Mouse (Mus musculus): ENCODE measurements around the gene Stx1a. TPM values are rescaled to one million over a fixed set of nuclear protein-coding genes. Genes with fewer than 3 reads are reported as not detected.

Gene Stx1a
- polyA plus RNA-seq, 1 experiment from 2014 or later: 12.3 TPM

GRCm38 (mm10) chr5:134986298-134987268 is 36.7 kb upstream of the Stx1a start:
- H3K4me2 ChIP-seq: peak overlapping the region; percentile 57
- ATAC-seq (ENCODE audit: insufficient read depth, low FRiP score, low read depth): no peak
- peaks cover 34% of the 10 kb centered on the region for H3K27me3 ChIP-seq (replicated peaks)
- H3K9ac ChIP-seq: peak overlapping the region; percentile 17; the same call in 1 of the 2 replicates
- H3K36me3 ChIP-seq: no peaks in the 10 kb centered on the region
- peak overlapping the region; percentile 42 for H3K4me3 ChIP-seq (replicated peaks)
- H3K27ac ChIP-seq: peak overlapping the region; percentile 84
- 4% methylated on average over 79 of the region's 79 CpGs for WGBS
- H3K9me3 ChIP-seq: no peaks in the 10 kb centered on the region
- peaks cover 20% of the 10 kb centered on the region for H3K4me1 ChIP-seq

GRCm38 (mm10) chr5:134989166-134989565 is 34.1 kb upstream of the Stx1a start:
- Histone ChIP-seq H3K4me2 (peak overlapping the region; percentile 15), H3K27me3 (replicated peaks) (peaks cover 34% of the 10 kb centered on the region), H3K9ac (no peak overlapping the region), H3K27ac (no peak overlapping the region), H3K4me3 (replicated peaks) (peak overlapping the region; percentile 3; the same call in 1 of the 2 replicates), H3K9me3 (no peaks in the 10 kb centered on the region), H3K36me3 (no peaks in the 10 kb centered on the region), H3K4me1 (peaks cover 20% of the 10 kb centered on the region)
- 45% methylated on average over 11 of the region's 11 CpGs for WGBS
- ATAC-seq (ENCODE audit: insufficient read depth, low FRiP score, low read depth): no peak

- Histone ChIP-seq H3K4me3 (replicated peaks) (no peak overlapping the region), H3K9me3 (no peaks in the 10 kb centered on the region), H3K9ac (no peak overlapping the region), H3K27ac (no peak overlapping the region), H3K4me1 (peaks cover 18% of the 10 kb centered on the region), H3K27me3 (replicated peaks) (peaks cover 32% of the 10 kb centered on the region), H3K36me3 (no peaks in the 10 kb centered on the region), H3K4me2 (no peak overlapping the region)
- ATAC-seq (ENCODE audit: insufficient read depth, low FRiP score, low read depth): no peak
- WGBS: 54% methylated on average over 6 of the region's 6 CpGs
These were observed 33.5 kb upstream of the Stx1a start for GRCm38 (mm10) chr5:134989741-134990140.

- Histone ChIP-seq H3K27me3 (replicated peaks) (peaks cover 5% of the 10 kb centered on the region), H3K4me2 (no peak overlapping the region), H3K4me1 (no peaks in the 10 kb centered on the region), H3K9me3 (no peaks in the 10 kb centered on the region), H3K27ac (peak overlapping the region; percentile 50; the same call in 1 of the 2 replicates), H3K4me3 (replicated peaks) (no peak overlapping the region), H3K9ac (no peak overlapping the region), H3K36me3 (no peaks in the 10 kb centered on the region)
- 81% methylated on average over 5 of the region's 5 CpGs for WGBS
- peak; percentile 51; the same call in 1 of the 2 replicates for ATAC-seq (ENCODE audit: insufficient read depth, low FRiP score, low read depth)
These were observed 30.7 kb upstream of the Stx1a start for GRCm38 (mm10) chr5:134992566-134992965.

GRCm38 (mm10) chr5:134998359-134998758 is 24.9 kb upstream of the Stx1a start:
- Histone ChIP-seq H3K9ac (no peak overlapping the region), H3K4me2 (no peak overlapping the region), H3K27ac (no peak overlapping the region), H3K9me3 (no peaks in the 10 kb centered on the region), H3K36me3 (no peaks in the 10 kb centered on the region), H3K4me1 (peaks cover 20% of the 10 kb centered on the region; the same call in 1 of the 2 replicates), H3K4me3 (replicated peaks) (no peak overlapping the region), H3K27me3 (replicated peaks) (no peaks in the 10 kb centered on the region)
- no peak for ATAC-seq (ENCODE audit: insufficient read depth, low FRiP score, low read depth)
- 49% methylated on average over 6 of the region's 6 CpGs for WGBS

- no peak overlapping the region for H3K27ac ChIP-seq
- H3K4me2 ChIP-seq: no peak overlapping the region
- no peaks in the 10 kb centered on the region for H3K9me3 ChIP-seq
- 95% methylated on average over 4 of the region's 4 CpGs for WGBS
- ATAC-seq (ENCODE audit: insufficient read depth, low FRiP score, low read depth): no peak
- no peaks in the 10 kb centered on the region for H3K27me3 ChIP-seq (replicated peaks)
- no peak overlapping the region for H3K4me3 ChIP-seq (replicated peaks)
- no peak overlapping the region for H3K9ac ChIP-seq
- no peaks in the 10 kb centered on the region for H3K36me3 ChIP-seq
- peaks cover 20% of the 10 kb centered on the region; the same call in 1 of the 2 replicates for H3K4me1 ChIP-seq
These were observed 23.5 kb upstream of the Stx1a start for GRCm38 (mm10) chr5:134999797-135000196.

GRCm38 (mm10) chr5:135000751-135001150 is 22.5 kb upstream of the Stx1a start:
- Histone ChIP-seq H3K4me1 (peaks cover 20% of the 10 kb centered on the region; the same call in 1 of the 2 replicates), H3K27me3 (replicated peaks) (no peaks in the 10 kb centered on the region), H3K36me3 (no peaks in the 10 kb centered on the region), H3K9me3 (no peaks in the 10 kb centered on the region), H3K27ac (peak overlapping the region; percentile 83), H3K4me3 (replicated peaks) (no peak overlapping the region), H3K9ac (no peak overlapping the region), H3K4me2 (peak overlapping the region; percentile 8; the same call in 1 of the 2 replicates)
- ATAC-seq (ENCODE audit: insufficient read depth, low FRiP score, low read depth): no peak
- WGBS: 59% methylated on average over 16 of the region's 16 CpGs

GRCm38 (mm10) chr5:135001309-135001708 is 22.0 kb upstream of the Stx1a start:
- Histone ChIP-seq H3K27me3 (replicated peaks) (no peaks in the 10 kb centered on the region), H3K36me3 (no peaks in the 10 kb centered on the region), H3K4me1 (peaks cover 20% of the 10 kb centered on the region; the same call in 1 of the 2 replicates), H3K9me3 (no peaks in the 10 kb centered on the region), H3K4me2 (peak overlapping the region; percentile 8), H3K4me3 (replicated peaks) (no peak overlapping the region), H3K27ac (peak overlapping the region; percentile 83), H3K9ac (no peak overlapping the region)
- WGBS: 2% methylated on average over 14 of the region's 14 CpGs
- peak; percentile 90 for ATAC-seq (ENCODE audit: insufficient read depth, low FRiP score, low read depth)

GRCm38 (mm10) chr5:135002151-135002550 is 21.1 kb upstream of the Stx1a start:
- H3K4me3 ChIP-seq (replicated peaks): no peak overlapping the region
- no peaks in the 10 kb centered on the region for H3K27me3 ChIP-seq (replicated peaks)
- peak overlapping the region; percentile 64 for H3K27ac ChIP-seq
- H3K4me1 ChIP-seq: peaks cover 20% of the 10 kb centered on the region; the same call in 1 of the 2 replicates
- H3K4me2 ChIP-seq: no peak overlapping the region
- WGBS: 44% methylated on average over 5 of the region's 5 CpGs
- ATAC-seq (ENCODE audit: insufficient read depth, low FRiP score, low read depth): no peak
- H3K9ac ChIP-seq: no peak overlapping the region
- no peaks in the 10 kb centered on the region for H3K36me3 ChIP-seq
- H3K9me3 ChIP-seq: no peaks in the 10 kb centered on the region

- Histone ChIP-seq H3K4me2 (peak overlapping the region; percentile 94), H3K9me3 (no peaks in the 10 kb centered on the region), H3K9ac (peak overlapping the region; percentile 55), H3K4me1 (peaks cover 33% of the 10 kb centered on the region), H3K27ac (peak overlapping the region; percentile 97), H3K36me3 (no peaks in the 10 kb centered on the region), H3K4me3 (replicated peaks) (peak overlapping the region; percentile 59), H3K27me3 (replicated peaks) (no peaks in the 10 kb centered on the region)
- no peak for ATAC-seq (ENCODE audit: insufficient read depth, low FRiP score, low read depth)
- 27% methylated on average over 16 of the region's 16 CpGs for WGBS
These were observed 15.3 kb upstream of the Stx1a start for GRCm38 (mm10) chr5:135007802-135008571.

GRCm38 (mm10) chr5:135008671-135009589 is 14.4 kb upstream of the Stx1a start, which contains the start of gene Abhd11:
TSS of gene Abhd11 (plus strand) at chr5:135009152.
- no peaks in the 10 kb centered on the region for H3K36me3 ChIP-seq
- under 1% methylated on average over 52 of the region's 52 CpGs for WGBS
- peak within 1 kb of the TSS; percentile 59 for H3K4me3 ChIP-seq (replicated peaks)
- ATAC-seq (ENCODE audit: insufficient read depth, low FRiP score, low read depth): peak; percentile 87
- no peaks in the 10 kb centered on the region for H3K9me3 ChIP-seq
- H3K27ac ChIP-seq: peak within 1 kb of the TSS; percentile 99
- H3K9ac ChIP-seq: peak within 1 kb of the TSS; percentile 55
- no peaks in the 10 kb centered on the region for H3K27me3 ChIP-seq (replicated peaks)
- H3K4me2 ChIP-seq: peak within 1 kb of the TSS; percentile 94
- peaks cover 35% of the 10 kb centered on the region for H3K4me1 ChIP-seq
